Mouse (Mus musculus): ENCODE measurements at regions not wholly inside any gene's neighbourhood (a gene's known extent, or its start where the extent isn't known, plus 50 kb on each side); places are given as distances from the start of the nearest gene placed in this dataset.

GRCm38 (mm10) chr7:133471706-133472105, 130.3 kb downstream of the Tex36 start:
- Histone ChIP-seq H3K4me1 (ENCODE audit: control insufficient read depth, insufficient read depth, low read length) (no peaks in the 10 kb centered on the region), H3K4me3 (replicated peaks; ENCODE audit: extremely low read depth, low read depth, low read length) (no peak overlapping the region)
- WGBS = 74% methylated on average over 5 of the region's 5 CpGs
- no peak for DNase-seq
- TF ChIP-seq CTCF (IDR thresholded peaks at IDR 0.05; ENCODE audit: insufficient read depth, low read length) (no peak), POLR2A (IDR thresholded peaks at IDR 0.05; ENCODE audit: borderline replicate concordance, extremely low read depth, low read depth, low read length) (no peak)

- H3K4me3 ChIP-seq (replicated peaks; ENCODE audit: extremely low read depth, low read depth, low read length) = no peak overlapping the region
- DNase-seq = no peak
- TF ChIP-seq POLR2A (IDR thresholded peaks at IDR 0.05; ENCODE audit: borderline replicate concordance, extremely low read depth, low read depth, low read length) (no peak), CTCF (IDR thresholded peaks at IDR 0.05; ENCODE audit: insufficient read depth, low read length) (no peak)
- 52% methylated on average over 3 of the region's 3 CpGs for WGBS
- H3K4me1 ChIP-seq (ENCODE audit: control insufficient read depth, insufficient read depth, low read length) = no peaks in the 10 kb centered on the region
Measured at GRCm38 (mm10) chr7:133470620-133470958, 131.4 kb downstream of the Tex36 start.

- 26% methylated on average over 6 of the region's 6 CpGs for WGBS
- Histone ChIP-seq H3K4me1 (ENCODE audit: control insufficient read depth, insufficient read depth, low read length) (no peaks in the 10 kb centered on the region), H3K4me3 (replicated peaks; ENCODE audit: extremely low read depth, low read depth, low read length) (no peak overlapping the region)
- DNase-seq = no peak
- TF ChIP-seq CTCF (IDR thresholded peaks at IDR 0.05; ENCODE audit: insufficient read depth, low read length) (no peak), POLR2A (IDR thresholded peaks at IDR 0.05; ENCODE audit: borderline replicate concordance, extremely low read depth, low read depth, low read length) (no peak)
Measured at GRCm38 (mm10) chr7:133469952-133470619, 131.9 kb downstream of the Tex36 start.

- WGBS = 48% methylated on average over 3 of the region's 3 CpGs
- TF ChIP-seq POLR2A (IDR thresholded peaks at IDR 0.05; ENCODE audit: borderline replicate concordance, extremely low read depth, low read depth, low read length) = no peak
Measured at GRCm38 (mm10) chr7:133469106-133469505, 132.9 kb downstream of the Tex36 start.

DNA sequence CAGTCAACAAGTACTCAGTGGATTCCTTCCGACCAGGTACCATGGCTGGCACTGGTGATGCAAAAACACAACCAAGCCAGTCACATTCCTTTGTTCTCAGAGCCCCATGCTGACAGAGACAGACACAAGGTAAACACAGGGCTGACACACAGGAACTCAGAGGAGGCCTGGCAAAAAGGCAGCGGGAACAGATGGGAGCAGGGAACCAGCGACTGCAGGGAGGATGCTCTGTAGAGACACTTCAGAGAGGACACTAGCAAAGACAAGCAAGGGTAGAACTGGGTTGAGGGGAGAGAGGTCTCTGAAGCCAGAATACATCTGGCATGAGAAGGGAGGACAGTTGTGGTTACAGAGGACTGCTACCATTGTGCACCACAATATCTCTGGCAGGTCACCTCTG, 133.6 kb downstream of the Tex36 start:
- Histone ChIP-seq H3K4me3 (replicated peaks; ENCODE audit: extremely low read depth, low read depth, low read length) (no peak overlapping the region), H3K4me1 (ENCODE audit: control insufficient read depth, insufficient read depth, low read length) (no peaks in the 10 kb centered on the region)
- TF ChIP-seq CTCF (IDR thresholded peaks at IDR 0.05; ENCODE audit: insufficient read depth, low read length) (no peak), POLR2A (IDR thresholded peaks at IDR 0.05; ENCODE audit: borderline replicate concordance, extremely low read depth, low read depth, low read length) (no peak)
- DNase-seq = no peak
- WGBS = 48% methylated on average over 3 of the region's 3 CpGs

More at GRCm38 (mm10) chr7:133469106-133469505, 132.9 kb downstream of the Tex36 start:
- DNase-seq = no peak
- Histone ChIP-seq H3K4me1 (ENCODE audit: control insufficient read depth, insufficient read depth, low read length) (no peaks in the 10 kb centered on the region), H3K4me3 (replicated peaks; ENCODE audit: extremely low read depth, low read depth, low read length) (no peak overlapping the region)

- DNase-seq = no peak
- TF ChIP-seq CTCF (IDR thresholded peaks at IDR 0.05; ENCODE audit: insufficient read depth, low read length) = no peak
- no peak for TF ChIP-seq POLR2A (IDR thresholded peaks at IDR 0.05; ENCODE audit: borderline replicate concordance, extremely low read depth, low read depth, low read length)
- H3K4me3 ChIP-seq (replicated peaks; ENCODE audit: extremely low read depth, low read depth, low read length) = no peak overlapping the region
- WGBS = 94% methylated on average over 3 of the region's 3 CpGs
- no peaks in the 10 kb centered on the region for H3K4me1 ChIP-seq (ENCODE audit: control insufficient read depth, insufficient read depth, low read length)
Measured at GRCm38 (mm10) chr7:133467579-133467978, 134.4 kb downstream of the Tex36 start.

DNA sequence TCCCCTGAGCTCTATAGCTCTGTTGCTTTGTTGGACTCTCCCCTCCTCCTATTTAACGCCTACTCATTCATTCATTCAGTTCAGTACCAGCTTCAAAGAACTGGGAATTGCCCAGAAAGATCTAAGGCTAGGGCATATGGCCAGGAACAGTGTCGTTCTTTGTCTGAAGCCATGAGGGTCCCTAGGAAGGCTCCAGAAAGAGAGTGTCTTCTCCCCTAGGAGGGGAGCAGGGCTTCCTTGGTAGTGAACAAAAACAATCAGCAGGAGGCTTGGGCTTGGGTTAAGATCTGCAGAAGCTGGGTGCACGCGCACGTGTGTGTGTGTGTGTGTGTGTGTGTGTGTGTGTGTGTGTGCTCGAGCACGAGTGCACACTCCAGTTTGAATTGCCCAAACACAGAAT, 142.7 kb downstream of the Tex36 start:
- Histone ChIP-seq H3K4me3 (replicated peaks; ENCODE audit: extremely low read depth, low read depth, low read length) (no peak overlapping the region), H3K4me1 (ENCODE audit: control insufficient read depth, insufficient read depth, low read length) (no peaks in the 10 kb centered on the region; the same call in 1 of the 2 replicates)
- 71% methylated on average over 7 of the region's 7 CpGs for WGBS
- TF ChIP-seq POLR2A (IDR thresholded peaks at IDR 0.05; ENCODE audit: borderline replicate concordance, extremely low read depth, low read depth, low read length) (no peak), CTCF (IDR thresholded peaks at IDR 0.05; ENCODE audit: insufficient read depth, low read length) (no peak)
- no peak for DNase-seq

DNA sequence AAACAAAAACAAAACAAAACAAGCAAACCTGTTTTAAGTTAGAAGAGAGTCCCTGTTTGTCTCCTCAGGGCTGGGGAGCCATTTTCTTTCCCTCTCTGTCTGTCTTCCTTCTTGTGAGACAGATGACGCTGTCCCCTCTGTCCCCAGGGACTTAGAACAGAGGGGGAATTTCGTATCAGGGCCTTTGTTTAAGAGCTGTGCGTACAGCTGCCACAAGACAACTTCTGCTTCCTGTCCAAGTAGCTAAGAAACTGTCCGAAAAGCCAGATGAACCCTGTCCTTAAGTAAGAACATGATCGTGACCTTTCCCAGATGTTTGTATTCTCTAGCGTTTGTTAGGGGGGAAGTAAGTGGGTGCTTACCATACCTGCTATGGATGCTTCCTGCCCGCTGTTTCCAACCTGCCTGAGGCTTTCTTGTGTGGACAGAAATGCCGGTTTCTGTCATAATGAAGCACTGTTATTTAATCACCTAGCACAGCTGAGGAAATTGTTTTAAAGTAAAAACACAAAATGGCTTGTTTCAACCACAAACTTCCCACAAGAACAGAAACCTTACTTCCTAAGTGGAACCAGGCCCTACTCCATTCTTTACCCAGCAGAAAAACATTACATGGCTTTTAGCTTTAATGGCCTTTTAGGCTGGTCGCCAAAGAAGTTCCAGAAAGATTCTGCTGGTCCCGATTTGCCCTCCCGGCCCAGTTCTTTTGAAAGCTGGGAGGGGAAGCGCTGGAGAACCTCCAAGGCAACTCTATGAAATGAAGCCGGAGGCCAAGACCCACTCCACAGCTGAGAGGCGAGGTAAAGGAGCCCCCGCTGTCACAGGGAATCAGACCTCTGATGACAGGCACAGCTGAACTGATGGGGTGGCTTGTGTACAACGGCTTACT, 144.3 kb downstream of the Tex36 start:
- Histone ChIP-seq H3K4me1 (ENCODE audit: control insufficient read depth, insufficient read depth, low read length) (no peaks in the 10 kb centered on the region; the same call in 1 of the 2 replicates), H3K4me3 (replicated peaks; ENCODE audit: extremely low read depth, low read depth, low read length) (no peak overlapping the region)
- TF ChIP-seq CTCF (IDR thresholded peaks at IDR 0.05; ENCODE audit: insufficient read depth, low read length) (no peak), POLR2A (IDR thresholded peaks at IDR 0.05; ENCODE audit: borderline replicate concordance, extremely low read depth, low read depth, low read length) (no peak)
- no peak for DNase-seq
- WGBS = 40% methylated on average over 16 of the region's 16 CpGs

GRCm38 (mm10) chr7:133450246-133450645, 151.7 kb downstream of the Tex36 start:
- H3K4me3 ChIP-seq (replicated peaks; ENCODE audit: extremely low read depth, low read depth, low read length) = no peak overlapping the region
- TF ChIP-seq CTCF (IDR thresholded peaks at IDR 0.05; ENCODE audit: insufficient read depth, low read length) = no peak
- no peak for TF ChIP-seq POLR2A (IDR thresholded peaks at IDR 0.05; ENCODE audit: borderline replicate concordance, extremely low read depth, low read depth, low read length)
- no peaks in the 10 kb centered on the region for H3K4me1 ChIP-seq (ENCODE audit: control insufficient read depth, insufficient read depth, low read length)
- no peak for DNase-seq
- whole genome bisulfite sequencing = 83% methylated on average over 7 of the region's 7 CpGs

DNA sequence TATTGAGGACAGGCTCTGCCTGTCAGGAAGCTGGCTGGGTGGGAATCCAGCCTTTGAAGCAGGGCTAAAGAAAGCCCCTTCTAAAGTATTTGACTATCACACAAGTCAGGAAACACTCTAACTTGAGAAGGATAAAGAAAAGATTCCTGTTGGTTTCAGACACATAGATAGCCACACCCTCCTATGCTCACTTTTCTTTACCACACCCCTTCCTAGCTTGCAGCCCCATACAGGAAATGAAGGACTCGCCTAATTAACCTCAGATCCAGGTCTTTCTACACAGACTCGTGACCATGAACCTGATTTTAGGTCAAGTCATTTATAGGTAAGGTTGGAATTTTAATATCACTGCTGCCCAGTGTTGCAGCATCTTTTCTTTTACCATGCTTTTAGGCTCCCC, 154.9 kb downstream of the Tex36 start:
- no peak overlapping the region for H3K4me3 ChIP-seq (replicated peaks; ENCODE audit: extremely low read depth, low read depth, low read length)
- H3K4me1 ChIP-seq (ENCODE audit: control insufficient read depth, insufficient read depth, low read length) = no peaks in the 10 kb centered on the region
- no peak for TF ChIP-seq POLR2A (IDR thresholded peaks at IDR 0.05; ENCODE audit: borderline replicate concordance, extremely low read depth, low read depth, low read length)
- TF ChIP-seq CTCF (IDR thresholded peaks at IDR 0.05; ENCODE audit: insufficient read depth, low read length) = no peak
- DNase-seq = no peak
- 20% methylated on average over 2 of the region's 2 CpGs for WGBS
